Mouse (Mus musculus) CD8-positive naive resting alpha-beta T cell, adult 2 months (primary cell): ENCODE results near the gene Psma3.
A peak's percentile ranks its signal among the peaks of the same experiment; 100 is the strongest.

Experiments used
- DNase-seq, 2 experiments: peaks; one replicate each; pipeline ENCODE4 v3.0.0; 2022; ENCODE audit warnings: low read depth in 2 of 2, low spot score in 2 of 2

Psma3 gene

DNA sequence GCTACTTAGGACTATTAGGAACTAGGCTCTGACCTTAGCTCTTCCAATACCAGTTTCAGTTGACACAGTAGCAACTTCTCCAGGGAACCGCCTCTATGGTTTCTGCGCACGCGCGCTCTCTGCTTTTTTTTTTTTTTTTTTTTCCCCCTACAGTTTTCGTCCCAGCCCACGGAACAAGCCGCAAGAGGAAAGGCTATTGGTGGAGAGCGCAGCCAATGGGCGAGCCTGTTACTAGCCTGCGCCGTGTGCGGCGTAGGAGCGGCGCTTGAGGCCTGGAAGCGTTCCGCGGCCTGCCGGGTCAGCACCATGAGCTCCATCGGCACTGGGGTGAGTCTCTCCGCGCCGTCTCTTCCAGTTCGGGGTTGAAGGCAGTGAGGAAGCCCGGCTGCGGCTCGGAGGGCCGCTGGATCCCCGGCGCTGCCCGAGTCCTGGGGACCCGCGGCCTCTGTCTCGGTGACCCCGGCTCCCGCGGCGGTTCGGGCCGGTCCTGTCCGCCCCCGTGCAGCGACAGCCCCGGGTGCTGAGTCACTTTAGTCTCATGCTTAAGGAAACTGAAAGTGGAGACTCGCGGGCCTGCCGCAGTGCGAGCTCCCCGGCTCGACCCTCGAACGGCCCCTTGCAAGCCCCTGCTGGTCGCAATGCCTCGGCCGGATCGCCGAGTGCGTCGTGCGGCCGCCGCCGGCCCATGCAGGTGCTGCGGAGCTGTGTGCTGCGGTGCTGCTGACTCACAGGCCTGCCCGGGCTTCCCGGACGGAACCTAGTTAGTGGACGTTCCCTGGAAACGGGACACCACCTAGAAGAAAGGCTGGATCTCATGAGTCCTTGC is at the start of gene Psma3:
TSS of gene Psma3 (plus strand) at position 181 of the 826 bp plus-strand sequence.
- peak; percentile 79 to 80 for DNase-seq

GRCm38 (mm10) chr12:70929781-70930180 is 44.6 kb upstream of the Psma3 start:
- no peak for DNase-seq

DNA sequence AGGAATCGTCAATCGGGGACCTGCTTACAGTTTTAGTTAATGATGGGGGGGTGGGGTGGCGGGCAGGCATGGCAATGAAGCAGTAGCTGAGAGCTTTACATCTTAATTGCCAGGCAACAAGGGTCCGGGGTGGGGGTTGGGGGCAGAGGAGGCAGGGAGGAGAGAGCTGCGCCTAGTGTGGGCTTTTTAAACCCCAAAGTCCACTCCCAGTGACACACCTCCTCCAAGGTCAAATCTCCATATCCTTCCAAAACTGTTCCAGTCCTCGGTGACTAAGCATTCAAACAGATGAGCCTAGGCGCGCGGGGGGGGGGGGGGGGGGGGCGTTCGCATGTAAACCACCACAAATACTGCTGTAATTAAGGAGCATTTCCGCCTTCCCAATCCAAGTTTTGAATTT is 37.3 kb upstream of the Psma3 start:
- DNase-seq: no peak

DNA sequence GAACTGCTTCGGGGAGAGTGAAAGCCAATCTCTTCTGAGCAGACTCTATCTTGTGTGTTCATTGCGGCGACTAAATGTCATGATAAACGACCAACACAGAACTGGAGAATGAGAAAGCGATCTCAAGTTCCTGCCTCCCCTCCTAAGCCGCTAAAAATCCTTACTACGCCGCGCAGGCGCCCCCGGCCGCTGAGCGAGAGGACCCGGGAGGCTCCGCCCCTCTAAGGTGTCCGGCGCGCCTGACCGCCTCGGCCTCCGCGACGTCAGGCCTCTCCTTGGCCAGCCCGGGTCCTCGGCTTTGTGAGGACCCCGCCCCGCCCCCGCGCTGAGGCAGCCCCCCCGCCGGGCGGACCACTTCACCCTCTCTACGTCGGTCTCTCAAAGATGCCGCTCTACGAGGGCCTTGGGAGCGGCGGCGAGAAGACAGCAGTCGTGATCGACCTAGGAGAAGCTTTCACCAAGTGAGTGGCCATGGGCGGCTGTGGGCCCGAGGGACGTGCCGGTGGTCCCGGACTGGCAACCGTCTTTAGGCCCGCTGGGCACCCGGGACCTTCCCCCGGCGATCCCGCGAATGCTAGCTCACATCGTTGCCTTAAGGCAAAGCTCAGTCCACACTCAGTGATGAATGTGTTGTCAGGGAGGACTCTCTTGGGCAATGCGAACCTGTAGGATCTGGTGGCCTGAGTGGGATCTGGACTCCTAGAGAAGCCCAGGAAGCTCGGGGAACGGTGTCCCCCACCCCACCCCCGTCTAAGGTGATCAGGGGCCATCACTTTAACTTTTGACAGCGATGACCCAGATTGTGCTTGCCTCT is 36.6 kb upstream of the Psma3 start, which contains the start of gene Actr10:
TSS of gene Actr10 (plus strand) at position 287 of the 814 bp plus-strand sequence.
- peak; percentile 92 for DNase-seq

GRCm38 (mm10) chr12:70940806-70941205 is 33.6 kb upstream of the Psma3 start:
- DNase-seq: peak; percentile 56 to 80

GRCm38 (mm10) chr12:70944181-70944580 is 30.2 kb upstream of the Psma3 start:
- DNase-seq: no peak

DNA sequence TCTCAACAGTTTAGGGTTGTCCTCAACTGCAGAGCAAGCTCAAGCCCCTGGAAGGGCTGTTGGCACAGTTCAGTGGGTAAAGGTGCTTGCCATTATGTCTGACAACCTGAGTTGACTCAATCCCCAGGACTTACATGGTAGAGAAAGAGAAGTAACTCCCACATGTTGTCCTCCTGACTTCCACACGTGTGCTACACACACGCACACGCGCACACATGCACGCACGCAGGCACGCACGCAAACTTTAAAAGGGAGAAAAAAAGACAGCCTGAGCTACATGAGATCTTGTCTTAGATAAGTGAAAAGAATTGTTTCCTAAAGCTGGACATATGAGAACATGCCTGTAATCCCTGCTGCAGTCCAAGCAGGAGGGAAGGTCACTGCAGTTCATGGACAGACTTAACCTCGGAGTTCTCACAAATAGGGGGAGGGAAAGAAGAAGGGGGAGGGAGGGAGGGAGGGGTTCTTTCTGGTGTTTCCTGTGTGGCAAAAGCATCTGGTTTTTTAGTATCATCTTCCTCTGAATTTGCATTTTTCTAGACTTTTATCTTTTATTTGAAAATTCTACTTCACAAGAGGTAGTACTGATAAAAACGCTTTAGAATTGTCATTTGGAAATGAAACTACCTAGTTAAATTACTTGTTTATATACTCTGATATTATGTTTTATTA is 27.7 kb upstream of the Psma3 start:
- no peak for DNase-seq

DNA sequence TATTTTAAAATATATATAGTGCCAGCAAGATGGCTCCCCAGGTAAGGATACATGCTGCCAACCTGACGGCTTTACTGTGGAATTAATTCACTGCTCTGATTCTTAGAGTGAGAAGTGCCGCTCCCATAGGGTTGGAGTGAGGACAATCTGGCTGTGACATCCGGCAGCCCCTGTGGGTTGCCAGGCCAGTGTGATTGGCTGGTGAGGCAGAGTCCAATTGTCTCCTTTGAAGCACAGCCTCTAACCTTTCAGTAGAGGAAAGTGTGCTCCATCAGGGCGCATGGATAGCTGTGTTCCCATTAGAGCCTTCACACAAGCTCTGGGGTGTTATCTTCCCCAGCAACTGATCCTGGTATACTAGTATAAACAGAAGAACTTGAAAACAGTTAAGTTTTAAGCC is 15.8 kb upstream of the Psma3 start:
- no peak for DNase-seq

- DNase-seq: no peak
Observed at GRCm38 (mm10) chr12:70967581-70967980, 6.8 kb upstream of the Psma3 start.

DNA sequence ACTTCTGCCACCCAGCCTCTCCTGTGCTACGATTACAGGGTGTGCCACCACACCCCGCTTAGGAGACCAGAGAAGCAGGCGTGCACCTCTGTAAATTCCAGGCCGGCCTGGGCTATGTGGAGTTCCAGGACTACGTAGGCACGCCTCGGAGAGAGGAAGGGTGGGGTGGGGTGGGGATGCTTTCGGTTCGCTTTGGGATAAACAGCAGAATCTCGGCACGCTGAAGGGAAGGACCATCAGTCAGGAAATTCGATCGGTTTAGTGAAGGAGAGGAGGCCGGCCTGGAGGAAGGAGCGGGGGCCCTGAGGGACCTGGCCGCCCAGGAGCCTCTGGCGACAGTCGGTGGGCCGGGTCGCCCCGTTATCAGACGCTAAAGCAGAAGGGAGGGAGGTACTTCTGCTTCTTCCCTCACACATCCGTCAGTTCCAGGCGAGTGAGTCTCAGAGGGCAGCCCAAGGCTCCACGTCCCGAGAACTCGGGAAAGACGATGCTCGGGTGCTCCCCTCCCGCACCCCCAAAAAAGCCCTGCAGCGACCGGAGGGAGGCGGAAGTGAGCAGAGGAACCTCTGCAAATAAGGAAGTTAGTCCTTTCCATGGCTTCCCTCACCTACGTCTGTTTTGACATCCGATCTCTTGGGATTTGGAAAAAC is 6.2 kb upstream of the Psma3 start:
- DNase-seq: peak; percentile 74 to 80

GRCm38 (mm10) chr12:70968791-70969307 is 5.6 kb upstream of the Psma3 start:
- DNase-seq: peak; percentile 92 to 93

DNA sequence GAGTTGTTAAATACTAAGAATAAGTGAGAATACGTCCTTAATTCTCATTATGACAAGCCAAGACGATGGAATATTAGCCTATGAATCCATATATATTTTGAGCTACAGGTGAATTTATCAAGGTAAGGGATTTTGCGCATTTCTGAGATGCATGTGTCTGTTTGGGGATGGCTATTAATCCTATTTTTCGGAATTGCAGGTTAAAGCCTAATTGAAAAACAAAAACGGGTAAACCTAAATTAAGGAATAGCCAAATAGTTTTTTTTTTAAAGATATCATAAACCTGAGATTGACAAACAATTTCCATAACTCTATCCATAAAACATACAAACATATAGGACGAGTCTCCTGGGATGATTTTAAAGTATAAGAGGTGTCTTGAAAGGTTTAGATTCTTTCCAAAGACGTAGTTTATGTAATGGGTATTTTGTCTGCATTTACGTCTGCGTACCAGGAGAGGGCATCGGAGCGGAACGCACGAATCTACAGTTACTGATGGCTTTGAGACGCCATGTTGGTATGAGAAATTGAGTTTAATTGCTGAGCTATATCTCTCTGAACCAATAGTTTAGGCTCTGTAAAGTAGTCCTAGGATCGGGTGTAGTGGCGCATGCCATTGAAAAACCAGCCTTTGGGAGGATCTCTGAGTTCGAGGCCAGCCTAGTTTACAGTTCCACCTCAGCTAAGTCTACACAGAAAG is 4.8 kb upstream of the Psma3 start:
- peak; percentile 64 to 71 for DNase-seq

- DNase-seq: no peak
Observed at GRCm38 (mm10) chr12:70973831-70974230, 590 bp upstream of the Psma3 start.

DNA sequence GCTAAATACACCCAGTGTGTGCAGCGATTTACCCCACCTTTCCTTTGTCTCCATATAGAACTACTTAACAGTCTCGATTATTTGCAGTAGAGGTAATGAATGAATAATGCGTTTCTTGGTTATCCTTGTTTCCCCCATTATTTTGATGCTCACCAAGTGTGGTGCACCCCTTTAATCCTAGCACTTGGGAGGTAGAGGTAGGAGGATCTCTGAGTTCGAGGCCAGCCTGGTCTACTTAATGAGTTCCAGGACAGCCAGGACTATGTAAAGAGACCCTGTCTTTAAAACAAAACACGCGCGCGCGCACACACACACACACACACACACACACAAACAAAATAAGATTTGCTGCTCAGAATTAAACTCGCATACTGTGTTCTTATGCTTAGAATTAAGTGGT is 985 bp downstream of the Psma3 start:
- no peak for DNase-seq

- DNase-seq: no peak
Observed at GRCm38 (mm10) chr12:70975891-70976290, 1.5 kb downstream of the Psma3 start.

- DNase-seq: no peak
Observed at GRCm38 (mm10) chr12:70978345-70978744, 3.9 kb downstream of the Psma3 start.

DNA sequence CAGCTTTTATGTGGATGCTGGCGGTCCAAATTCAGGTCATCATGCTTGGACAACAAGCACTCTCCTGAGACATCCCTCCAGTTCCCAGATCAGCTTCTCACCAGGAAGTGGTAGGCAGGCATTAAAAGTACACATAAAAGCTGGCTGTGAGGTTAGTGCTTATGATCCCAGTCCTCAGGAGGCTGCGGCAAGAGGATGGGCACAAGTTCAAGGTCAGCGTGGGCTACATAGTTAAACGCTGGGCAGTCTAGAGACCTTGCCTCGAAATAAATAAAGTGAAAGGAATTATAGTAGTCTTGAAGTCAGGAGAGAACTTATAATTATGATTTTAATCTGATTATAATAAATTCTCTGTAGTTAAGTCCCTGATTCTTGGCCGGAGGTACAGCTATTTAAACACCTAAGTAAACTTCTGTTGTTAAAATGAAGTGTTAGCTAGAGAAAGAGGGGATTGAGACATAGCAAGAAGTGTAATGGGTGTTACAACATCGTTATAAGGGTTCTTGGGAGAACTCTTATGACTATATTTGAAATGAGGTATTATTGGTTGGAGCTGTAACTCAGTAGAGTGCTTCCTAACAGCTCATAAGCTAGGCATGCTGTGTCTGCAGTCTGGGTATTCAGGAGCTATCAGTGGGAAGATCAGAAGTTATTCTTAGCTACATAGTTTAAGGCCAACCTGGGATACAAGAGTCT is 10.6 kb downstream of the Psma3 start:
- DNase-seq: no peak

DNA sequence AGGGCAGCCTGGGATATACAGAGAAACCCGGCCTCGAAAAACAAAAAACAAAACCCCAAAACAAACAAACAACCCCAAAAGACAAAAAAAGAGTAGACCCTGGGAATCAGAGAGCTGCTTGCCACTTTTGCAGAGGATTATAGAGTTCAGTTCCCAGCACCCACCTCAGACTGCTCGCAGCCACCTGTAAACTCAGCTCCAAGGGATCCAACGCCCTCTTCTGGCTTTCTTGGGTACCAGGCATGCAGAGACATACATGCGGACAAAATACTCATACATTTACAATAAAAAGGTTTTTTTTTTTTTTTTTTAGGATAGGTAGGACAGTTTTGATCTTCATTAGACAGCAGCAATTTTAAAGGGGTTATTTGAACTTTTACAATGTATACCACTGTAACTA is 22.8 kb downstream of the Psma3 start:
- no peak for DNase-seq

GRCm38 (mm10) chr12:70999423-70999903 is 25.0 kb downstream of the Psma3 start:
- peak in 1 of 2 experiments; percentile 34 for DNase-seq
